Mouse (Mus musculus) embryonic fibroblast, embryonic 13.5 days (primary cell): ENCODE results near the gene Asic4.

ENCODE experiments used
- CTCF ChIP-seq: IDR thresholded peaks from 2 replicates; pipeline ENCODE4 v1.5.1; 2011; ENCODE audit warnings: mild to moderate bottlenecking, control low read depth, low read length, moderate library complexity, borderline replicate concordance; ENCODE audit not compliant: insufficient read depth
- POLR2A ChIP-seq: IDR thresholded peaks from 2 replicates; pipeline ENCODE4 v1.6.1; 2011; ENCODE audit warnings: low read depth, mild to moderate bottlenecking, control low read depth, low read length, moderate library complexity

DNA sequence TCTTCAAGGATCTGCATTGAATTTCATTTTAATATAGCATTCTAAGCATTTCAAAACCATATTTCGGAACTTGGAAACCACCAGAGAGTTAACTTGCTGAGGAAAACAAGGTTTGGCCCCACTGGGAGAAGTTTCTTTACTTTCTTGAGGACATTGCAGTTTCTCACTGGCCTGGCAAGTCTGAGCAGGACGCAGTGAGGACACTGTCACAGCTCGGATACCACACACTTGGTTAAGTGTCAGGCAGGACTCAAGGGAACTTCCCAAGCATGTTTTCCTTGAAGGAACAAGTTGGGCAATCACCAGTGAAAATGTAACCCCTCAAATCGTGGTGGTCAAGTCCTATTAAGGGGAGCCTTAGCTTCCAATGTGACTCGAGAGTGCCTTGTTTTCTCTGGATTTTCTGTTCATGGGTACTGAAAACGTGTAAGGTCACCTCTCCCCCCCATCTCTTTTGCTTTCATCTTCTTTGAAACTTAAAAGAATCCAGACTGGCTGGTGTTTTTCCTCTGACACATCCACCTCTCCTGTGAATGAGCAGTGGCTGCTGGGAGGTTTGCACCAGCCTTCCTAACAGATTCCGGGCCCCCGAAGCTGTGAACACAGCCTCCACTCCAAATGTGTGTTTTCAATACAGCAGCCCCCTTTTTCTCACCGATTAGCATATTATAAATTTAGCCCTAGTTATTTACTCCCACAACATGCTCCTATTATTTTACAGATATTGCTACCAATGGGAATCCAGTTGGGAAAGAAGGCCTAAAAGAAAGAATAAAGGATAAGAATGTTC lies 54.2 kb downstream of the Asic4 start:
- TF ChIP-seq CTCF, result no peak
- TF ChIP-seq POLR2A, result peak; percentile 25; the same call in 1 of the 2 replicates
